Mouse (Mus musculus): ENCODE results near the gene Tle1.

DNA sequence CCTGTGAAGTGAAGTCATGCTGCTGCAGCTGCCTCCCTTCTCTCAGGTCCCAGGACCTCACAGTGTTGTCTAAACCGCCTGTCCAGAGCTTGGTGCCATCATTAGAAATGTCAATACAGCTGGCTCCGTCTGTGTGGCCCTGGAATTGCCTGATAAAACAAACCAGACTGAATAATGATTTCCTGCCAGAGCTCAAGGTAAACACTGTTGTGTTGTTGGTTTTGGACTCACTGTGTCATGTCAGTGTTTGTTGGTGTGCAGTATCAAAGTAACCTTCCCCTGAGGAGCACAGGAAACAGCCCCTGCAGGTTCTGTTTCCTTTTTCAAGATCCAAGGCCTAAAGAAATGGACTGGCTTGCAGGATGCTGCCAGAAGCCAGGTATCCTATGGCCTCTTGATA, 78.4 kb downstream of the Tle1 start:
- TF ChIP-seq POLR2A (IDR thresholded peaks at IDR 0.05; ENCODE audit: low read depth, low read length) (no peak), CTCF (IDR thresholded peaks at IDR 0.05; ENCODE audit: extremely low read depth, insufficient read length, insufficient replicate concordance, low read depth, low read length) (no peak)

Data from small intestine, adult 2 months (tissue).